Mouse (Mus musculus) heart, embryonic 10.5 days (tissue): ENCODE data around the gene Pcdh19. TPM values are rescaled to one million over a fixed set of nuclear protein-coding genes. Genes with fewer than 3 reads are reported as not detected.
"Not testable (repeated sequence)": the region's sequence is repeated elsewhere in the genome, so short reads cannot be mapped to it uniquely, and the experiment has no call there.

ENCODE experiments used
- DNase-seq: peaks from one replicate; pipeline ENCODE4 v3.0.0-alpha.2; 2017; ENCODE audit warnings: low spot score
- H3K27ac ChIP-seq: fragments of 300-500 bp; sonication (generic); 2 replicates; pipeline ENCODE4 v1.5.1; 2016; ENCODE audit warnings: mild to moderate bottlenecking
- H3K27me3 ChIP-seq: fragments of 300-500 bp; sonication (generic); 2 replicates; pipeline ENCODE4 v1.6.1; 2016; ENCODE audit warnings: mild to moderate bottlenecking; ENCODE audit not compliant: poor library complexity, insufficient read depth, severe bottlenecking
- H3K36me3 ChIP-seq: fragments of 300-500 bp; sonication (generic); 2 replicates; pipeline ENCODE4 v1.6.1; 2016; ENCODE audit warnings: mild to moderate bottlenecking, moderate library complexity
- H3K4me1 ChIP-seq: fragments of 300-500 bp; sonication (generic); 2 replicates; pipeline ENCODE4 v1.6.1; 2016; ENCODE audit warnings: mild to moderate bottlenecking
- H3K4me3 ChIP-seq: fragments of 300-500 bp; sonication (generic); 2 replicates; pipeline ENCODE4 v1.5.1; 2016; ENCODE audit warnings: mild to moderate bottlenecking, moderate library complexity
- H3K9me3 ChIP-seq: fragments of 300-500 bp; sonication (generic); 2 replicates; pipeline ENCODE4 v1.6.1; 2016; ENCODE audit warnings: mild to moderate bottlenecking, moderate library complexity
- WGBS: fragments of 180-500 bp; shearing (Covaris S2); methylation state at CpG from one replicate; pipeline ENCODE4 v1.1.7; 2016; 5-methylcytosine and 5-hydroxymethylcytosine counted together
- polyA plus RNA-seq: library from polyadenylated mRNA; unstranded; fragments of >200 nt; fragmentation: Nextera tagmentation; extraction: Ambion mirVana; gene quantifications from 2 replicates; pipeline ENCODE4 v1.2.1, GENCODE M21; 2016

The Pcdh19 gene
- polyA plus RNA-seq, result 0.48 and 0.49 TPM in 2 replicates

- Histone ChIP-seq H3K27me3 (peaks cover 72% of the 10 kb centered on the region), H3K4me3 (peak within 1 kb of the TSS; percentile 60), H3K27ac (no peak within 1 kb of the TSS), H3K9me3 (no peaks in the 10 kb centered on the region), H3K36me3 (no peaks in the 10 kb centered on the region), H3K4me1 (no peaks in the 10 kb centered on the region)
- peak; percentile 82 for DNase-seq
- WGBS, result 19% methylated on average over 24 of the region's 26 CpGs
These were observed at the start of gene Pcdh19 for GRCm38 (mm10) chrX:133688840-133689239. TSS of gene Pcdh19 (minus strand) at chrX:133688987.

GRCm38 (mm10) chrX:133735871-133736270, 47.1 kb upstream of the Pcdh19 start:
- no peaks in the 10 kb centered on the region for H3K36me3 ChIP-seq
- no peak overlapping the region for H3K4me3 ChIP-seq
- H3K4me1 ChIP-seq, result no peaks in the 10 kb centered on the region
- no peak for DNase-seq
- WGBS, result 76% methylated on average over 2 of the region's 2 CpGs
- H3K27ac ChIP-seq, result no peak overlapping the region
- no peaks in the 10 kb centered on the region for H3K27me3 ChIP-seq
- H3K9me3 ChIP-seq, result no peaks in the 10 kb centered on the region

- H3K4me3 ChIP-seq, result no peak overlapping the region
- DNase-seq, result no peak
- no peaks in the 10 kb centered on the region for H3K4me1 ChIP-seq
- H3K27me3 ChIP-seq, result no peaks in the 10 kb centered on the region
- no peaks in the 10 kb centered on the region for H3K9me3 ChIP-seq
- H3K27ac ChIP-seq, result no peak overlapping the region
- WGBS, result 45% methylated on average over 6 of the region's 6 CpGs
- H3K36me3 ChIP-seq, result no peaks in the 10 kb centered on the region
These were observed 46.2 kb upstream of the Pcdh19 start for GRCm38 (mm10) chrX:133734984-133735383.

- H3K36me3 ChIP-seq, result no peaks in the 10 kb centered on the region
- no peak overlapping the region for H3K27ac ChIP-seq
- no peak for DNase-seq
- H3K27me3 ChIP-seq, result no peaks in the 10 kb centered on the region
- H3K9me3 ChIP-seq, result no peaks in the 10 kb centered on the region
- H3K4me1 ChIP-seq, result no peaks in the 10 kb centered on the region
- no peak overlapping the region for H3K4me3 ChIP-seq
- WGBS, result 73% methylated on average over 3 of the region's 3 CpGs
These were observed 32.7 kb upstream of the Pcdh19 start for GRCm38 (mm10) chrX:133721517-133721916.

GRCm38 (mm10) chrX:133710621-133711020, 21.8 kb upstream of the Pcdh19 start:
- H3K36me3 ChIP-seq, result no peaks in the 10 kb centered on the region
- no peak overlapping the region for H3K4me3 ChIP-seq
- no peaks in the 10 kb centered on the region for H3K4me1 ChIP-seq
- no peak overlapping the region for H3K27ac ChIP-seq
- WGBS, result 67% methylated on average over 2 of the region's 2 CpGs
- no peak for DNase-seq
- no peaks in the 10 kb centered on the region for H3K9me3 ChIP-seq
- H3K27me3 ChIP-seq, result no peaks in the 10 kb centered on the region

DNA sequence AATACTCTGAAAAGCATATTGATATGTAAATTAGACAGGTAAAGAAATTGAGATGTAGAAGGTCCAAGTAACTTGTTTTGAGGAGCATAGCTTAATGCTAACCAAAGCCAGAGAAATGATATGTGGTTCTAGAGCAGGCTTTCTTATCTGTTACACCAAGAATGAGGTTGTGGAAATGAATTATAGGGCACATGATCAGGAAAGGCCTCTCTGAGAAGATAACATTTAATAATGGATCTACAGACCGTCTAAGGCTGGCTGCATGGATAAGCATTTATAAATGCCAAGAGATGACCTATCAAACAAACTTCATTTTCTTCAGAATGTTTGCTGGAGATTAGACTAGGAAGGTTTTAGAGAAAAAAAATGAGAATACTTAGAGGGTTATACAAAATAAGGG, 14.1 kb upstream of the Pcdh19 start:
- Histone ChIP-seq H3K9me3 (no peaks in the 10 kb centered on the region), H3K27ac (no peak overlapping the region), H3K4me3 (no peak overlapping the region), H3K36me3 (no peaks in the 10 kb centered on the region), H3K27me3 (no peaks in the 10 kb centered on the region), H3K4me1 (no peaks in the 10 kb centered on the region)
- no peak for DNase-seq
- 84% methylated on average over 1 of the region's 1 CpGs for WGBS

DNA sequence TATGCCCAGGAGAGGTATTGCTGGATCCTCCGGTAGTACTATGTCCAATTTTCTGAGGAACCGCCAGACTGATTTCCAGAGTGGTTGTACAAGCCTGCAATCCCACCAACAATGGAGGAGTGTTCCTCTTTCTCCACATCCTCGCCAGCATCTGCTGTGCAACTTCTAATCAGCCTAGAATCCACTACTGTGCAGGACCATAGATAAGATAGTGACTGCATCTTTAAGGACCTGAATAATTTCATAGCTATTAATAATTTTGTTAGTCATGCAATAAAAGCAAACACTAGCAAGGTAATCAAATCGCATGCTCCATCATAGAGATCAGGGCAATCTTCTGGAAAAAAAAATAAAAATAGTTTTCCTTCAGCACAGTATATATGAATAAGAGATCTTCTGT, 9.1 kb upstream of the Pcdh19 start:
- DNase-seq, H3K36me3 ChIP-seq, H3K4me3 ChIP-seq, H3K27me3 ChIP-seq, H3K9me3 ChIP-seq, H3K4me1 ChIP-seq, H3K27ac ChIP-seq: not testable (repeated sequence)
- WGBS, result 80% methylated on average over 3 of the region's 4 CpGs

DNA sequence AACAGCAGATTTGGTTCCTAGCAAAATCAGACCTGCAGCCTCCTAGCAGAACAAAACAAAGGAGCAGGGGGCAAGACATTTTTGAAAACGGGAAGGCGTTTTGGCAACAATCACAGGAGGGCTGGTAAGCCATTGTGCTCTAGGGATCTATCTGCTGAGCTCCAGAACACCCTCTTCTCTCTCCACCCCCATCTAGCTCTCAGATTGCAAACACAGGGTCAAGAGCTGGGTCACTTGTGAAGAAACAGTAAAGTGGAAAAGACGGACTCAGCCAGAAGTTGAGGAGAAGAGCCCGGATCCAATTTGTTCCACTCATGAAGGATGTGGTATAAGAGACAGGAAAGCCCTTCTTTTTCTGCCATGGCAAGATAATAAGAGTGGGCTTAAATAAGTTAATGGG, 7.7 kb upstream of the Pcdh19 start:
- DNase-seq, result no peak
- Histone ChIP-seq H3K4me1 (no peaks in the 10 kb centered on the region), H3K9me3 (no peaks in the 10 kb centered on the region), H3K36me3 (no peaks in the 10 kb centered on the region), H3K4me3 (no peak overlapping the region), H3K27me3 (peaks cover 3% of the 10 kb centered on the region; the same call in 1 of the 2 replicates), H3K27ac (no peak overlapping the region)
- 35% methylated on average over 4 of the region's 4 CpGs for WGBS

DNA sequence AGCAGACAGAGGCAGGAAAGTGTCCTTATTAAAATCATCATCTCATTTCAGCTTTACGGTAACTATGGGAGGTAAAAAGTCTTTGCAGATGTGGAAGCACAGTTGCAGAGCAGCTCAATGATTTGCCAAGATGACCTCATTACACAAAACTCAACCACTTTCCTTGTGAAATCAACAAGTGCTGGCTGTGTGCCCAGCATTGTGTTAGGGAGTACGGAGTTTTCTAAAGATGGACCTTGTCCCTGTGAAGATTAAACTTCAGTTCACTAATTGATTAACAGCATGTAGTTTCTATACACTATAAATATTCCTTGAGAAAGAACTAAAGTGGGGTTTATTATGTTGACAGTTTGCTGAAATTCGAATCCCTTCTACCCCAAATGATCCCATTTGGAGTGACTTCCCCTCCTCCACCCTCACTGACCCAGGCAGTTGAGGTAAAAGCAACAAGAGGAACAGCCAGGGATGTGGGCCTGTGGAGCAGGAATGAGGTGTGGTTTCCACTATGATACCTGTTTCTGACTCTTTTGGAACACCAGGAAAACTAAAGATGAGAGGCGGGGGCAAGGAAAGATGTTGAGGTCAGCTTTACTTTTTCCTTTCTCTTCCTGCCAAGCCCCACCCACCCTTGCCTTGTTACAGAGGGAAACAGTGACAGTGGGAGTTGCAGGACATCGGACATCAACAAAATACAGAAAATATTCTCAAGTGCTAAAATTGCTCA, 4.4 kb upstream of the Pcdh19 start:
- 58% methylated on average over 5 of the region's 5 CpGs for WGBS
- H3K27ac ChIP-seq, result no peak overlapping the region
- no peak for DNase-seq
- H3K36me3 ChIP-seq, result no peaks in the 10 kb centered on the region
- H3K9me3 ChIP-seq, result no peaks in the 10 kb centered on the region
- no peak overlapping the region for H3K4me3 ChIP-seq
- H3K4me1 ChIP-seq, result no peaks in the 10 kb centered on the region
- peaks cover 30% of the 10 kb centered on the region; the same call in 1 of the 2 replicates for H3K27me3 ChIP-seq

- 46% methylated on average over 2 of the region's 2 CpGs for WGBS
- no peaks in the 10 kb centered on the region for H3K4me1 ChIP-seq
- no peaks in the 10 kb centered on the region for H3K36me3 ChIP-seq
- no peak overlapping the region for H3K4me3 ChIP-seq
- no peaks in the 10 kb centered on the region for H3K9me3 ChIP-seq
- peaks cover 38% of the 10 kb centered on the region for H3K27me3 ChIP-seq
- H3K27ac ChIP-seq, result no peak overlapping the region
- DNase-seq, result no peak
These were observed 3.6 kb upstream of the Pcdh19 start for GRCm38 (mm10) chrX:133692392-133692790.

DNA sequence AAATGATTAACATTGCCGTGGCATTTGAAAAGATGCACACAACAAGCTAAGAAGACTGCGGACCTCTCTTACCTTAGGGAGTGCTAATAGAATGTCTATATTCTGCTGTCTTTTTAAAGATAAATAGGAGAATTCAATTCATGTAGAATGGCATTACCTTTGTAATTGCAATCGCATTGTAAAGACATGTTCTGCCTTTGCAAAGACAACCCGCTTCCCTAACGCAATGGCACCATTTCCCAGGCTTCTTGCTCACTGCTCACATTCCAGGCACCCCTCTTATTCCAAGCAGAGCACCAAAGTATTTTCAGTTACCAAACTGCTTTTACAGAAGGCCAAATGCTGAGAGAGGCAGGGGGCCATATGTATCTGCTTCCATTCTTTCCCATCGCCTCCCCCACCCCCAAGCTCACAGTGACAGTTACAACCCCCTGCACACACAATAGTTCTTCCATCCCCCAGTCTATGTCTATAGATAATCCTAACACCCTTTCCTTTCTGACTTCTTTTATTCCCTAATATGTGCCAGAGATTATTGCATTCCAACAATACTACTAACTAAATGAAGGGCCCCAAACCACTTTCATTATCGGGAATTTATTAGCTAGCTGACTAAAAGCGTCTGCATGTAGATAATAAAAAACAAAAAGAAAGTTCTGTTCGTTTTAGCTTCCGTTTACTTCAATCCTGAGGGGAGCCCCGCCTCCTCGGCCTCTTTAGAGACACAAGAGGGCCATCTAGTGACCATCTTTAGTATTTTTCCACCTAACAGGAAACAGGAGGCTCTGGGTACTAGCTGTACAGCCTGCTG, 3.0 kb upstream of the Pcdh19 start:
- Histone ChIP-seq H3K27me3 (peaks cover 44% of the 10 kb centered on the region), H3K4me1 (no peaks in the 10 kb centered on the region), H3K4me3 (peak overlapping the region; percentile 47), H3K36me3 (no peaks in the 10 kb centered on the region), H3K9me3 (no peaks in the 10 kb centered on the region), H3K27ac (no peak overlapping the region)
- DNase-seq, result no peak
- WGBS, result 12% methylated on average over 12 of the region's 12 CpGs

GRCm38 (mm10) chrX:133690822-133691221, 2.0 kb upstream of the Pcdh19 start:
- no peaks in the 10 kb centered on the region for H3K4me1 ChIP-seq
- no peak for DNase-seq
- H3K4me3 ChIP-seq, result peak overlapping the region; percentile 47
- peaks cover 53% of the 10 kb centered on the region for H3K27me3 ChIP-seq
- no peak overlapping the region for H3K27ac ChIP-seq
- H3K9me3 ChIP-seq, result no peaks in the 10 kb centered on the region
- no peaks in the 10 kb centered on the region for H3K36me3 ChIP-seq
- WGBS, result 15% methylated on average over 11 of the region's 11 CpGs

- DNase-seq, result no peak
- WGBS, result 17% methylated on average over 35 of the region's 35 CpGs
- no peaks in the 10 kb centered on the region for H3K9me3 ChIP-seq
- peak overlapping the region; percentile 60 for H3K4me3 ChIP-seq
- no peaks in the 10 kb centered on the region for H3K36me3 ChIP-seq
- no peaks in the 10 kb centered on the region for H3K4me1 ChIP-seq
- H3K27ac ChIP-seq, result no peak overlapping the region
- peaks cover 64% of the 10 kb centered on the region for H3K27me3 ChIP-seq
These were observed 926 bp upstream of the Pcdh19 start for GRCm38 (mm10) chrX:133689576-133690250.
